Mouse (Mus musculus): ENCODE measurements around the gene Nkd2. TPM values are rescaled to one million over a fixed set of nuclear protein-coding genes. Genes with fewer than 3 reads are reported as not detected.

Nkd2 gene
- total and polyA plus RNA-seq, 2 experiments: 0.09 to 0.83 TPM

GRCm38 (mm10) chr13:73827243-73827642 lies 20.2 kb downstream of the Nkd2 start:
- no peaks in the 10 kb centered on the region for H3K36me3 ChIP-seq (ENCODE audit: control insufficient read depth, insufficient read depth, low read length)
- no peaks in the 10 kb centered on the region for H3K27me3 ChIP-seq (ENCODE audit: control insufficient read depth, insufficient read depth, low read length)
- no peak overlapping the region for H3K4me3 ChIP-seq (ENCODE audit: insufficient read depth, low read depth, low read length)
- H3K27ac ChIP-seq (replicated peaks; ENCODE audit: insufficient read depth, low read depth, low read length): no peak overlapping the region
- no peak for DNase-seq (ENCODE audit: extremely low read depth, low read depth, low spot score)
- WGBS: 89% methylated on average over 8 of the region's 8 CpGs
- TF ChIP-seq POLR2A (IDR thresholded peaks at IDR 0.05; ENCODE audit: extremely low read depth, insufficient read depth, low read length): no peak
- TF ChIP-seq CTCF (IDR thresholded peaks at IDR 0.05; ENCODE audit: low read depth, low read length): no peak
- H3K9ac ChIP-seq (ENCODE audit: low read depth, low read length): no peak overlapping the region
- H3K79me2 ChIP-seq (ENCODE audit: control insufficient read depth, insufficient read depth, low read length): no peaks in the 10 kb centered on the region
- peaks cover 5% of the 10 kb centered on the region; the same call in 1 of the 2 replicates for H3K4me1 ChIP-seq (ENCODE audit: control insufficient read depth, insufficient read depth, low read length)

- WGBS: 20% methylated on average over 6 of the region's 6 CpGs
- Histone ChIP-seq H3K4me3 (ENCODE audit: insufficient read depth, low read depth, low read length) (no peak overlapping the region), H3K79me2 (ENCODE audit: control insufficient read depth, insufficient read depth, low read length) (no peaks in the 10 kb centered on the region), H3K27ac (replicated peaks; ENCODE audit: insufficient read depth, low read depth, low read length) (no peak overlapping the region), H3K4me1 (ENCODE audit: control insufficient read depth, insufficient read depth, low read length) (peaks cover 5% of the 10 kb centered on the region; the same call in 1 of the 2 replicates), H3K27me3 (ENCODE audit: control insufficient read depth, insufficient read depth, low read length) (no peaks in the 10 kb centered on the region), H3K9ac (ENCODE audit: low read depth, low read length) (no peak overlapping the region), H3K36me3 (ENCODE audit: control insufficient read depth, insufficient read depth, low read length) (no peaks in the 10 kb centered on the region)
- DNase-seq (ENCODE audit: extremely low read depth, low read depth, low spot score): peak; percentile 88
- TF ChIP-seq CTCF (IDR thresholded peaks at IDR 0.05; ENCODE audit: low read depth, low read length) (no peak), POLR2A (IDR thresholded peaks at IDR 0.05; ENCODE audit: extremely low read depth, insufficient read depth, low read length) (no peak)
Measured at GRCm38 (mm10) chr13:73823711-73824110, 23.7 kb downstream of the Nkd2 start.

- 63% methylated on average over 4 of the region's 4 CpGs for WGBS
- no peaks in the 10 kb centered on the region for H3K27me3 ChIP-seq (ENCODE audit: control insufficient read depth, insufficient read depth, low read length)
- H3K4me3 ChIP-seq (ENCODE audit: insufficient read depth, low read depth, low read length): no peak overlapping the region
- peak; percentile 65 for DNase-seq (ENCODE audit: extremely low read depth, low read depth, low spot score)
- TF ChIP-seq POLR2A (IDR thresholded peaks at IDR 0.05; ENCODE audit: extremely low read depth, insufficient read depth, low read length) (no peak), CTCF (IDR thresholded peaks at IDR 0.05; ENCODE audit: low read depth, low read length) (peak; percentile 70; the same call in 1 of the 2 replicates)
- no peaks in the 10 kb centered on the region for H3K36me3 ChIP-seq (ENCODE audit: control insufficient read depth, insufficient read depth, low read length)
- H3K4me1 ChIP-seq (ENCODE audit: control insufficient read depth, insufficient read depth, low read length): peaks cover 5% of the 10 kb centered on the region; the same call in 1 of the 2 replicates
- H3K27ac ChIP-seq (replicated peaks; ENCODE audit: insufficient read depth, low read depth, low read length): no peak overlapping the region
- no peaks in the 10 kb centered on the region for H3K79me2 ChIP-seq (ENCODE audit: control insufficient read depth, insufficient read depth, low read length)
- H3K9ac ChIP-seq (ENCODE audit: low read depth, low read length): no peak overlapping the region
Measured at GRCm38 (mm10) chr13:73822187-73822800, 25.1 kb downstream of the Nkd2 start.

GRCm38 (mm10) chr13:73821251-73821650 lies 26.2 kb downstream of the Nkd2 start:
- Histone ChIP-seq H3K27me3 (ENCODE audit: control insufficient read depth, insufficient read depth, low read length) (no peaks in the 10 kb centered on the region), H3K4me3 (ENCODE audit: insufficient read depth, low read depth, low read length) (no peak overlapping the region), H3K4me1 (ENCODE audit: control insufficient read depth, insufficient read depth, low read length) (peaks cover 5% of the 10 kb centered on the region; the same call in 1 of the 2 replicates), H3K79me2 (ENCODE audit: control insufficient read depth, insufficient read depth, low read length) (no peaks in the 10 kb centered on the region), H3K36me3 (ENCODE audit: control insufficient read depth, insufficient read depth, low read length) (no peaks in the 10 kb centered on the region), H3K27ac (replicated peaks; ENCODE audit: insufficient read depth, low read depth, low read length) (no peak overlapping the region), H3K9ac (ENCODE audit: low read depth, low read length) (no peak overlapping the region)
- no peak for DNase-seq (ENCODE audit: extremely low read depth, low read depth, low spot score)
- 90% methylated on average over 7 of the region's 7 CpGs for WGBS
- no peak for TF ChIP-seq CTCF (IDR thresholded peaks at IDR 0.05; ENCODE audit: low read depth, low read length)
- no peak for TF ChIP-seq POLR2A (IDR thresholded peaks at IDR 0.05; ENCODE audit: extremely low read depth, insufficient read depth, low read length)

- Histone ChIP-seq H3K27me3 (ENCODE audit: control insufficient read depth, insufficient read depth, low read length) (no peaks in the 10 kb centered on the region), H3K4me3 (ENCODE audit: insufficient read depth, low read depth, low read length) (no peak overlapping the region), H3K36me3 (ENCODE audit: control insufficient read depth, insufficient read depth, low read length) (peaks cover 9% of the 10 kb centered on the region; the same call in 1 of the 2 replicates), H3K4me1 (ENCODE audit: control insufficient read depth, insufficient read depth, low read length) (peaks cover 4% of the 10 kb centered on the region; the same call in 1 of the 2 replicates), H3K27ac (replicated peaks; ENCODE audit: insufficient read depth, low read depth, low read length) (no peak overlapping the region), H3K9ac (ENCODE audit: low read depth, low read length) (no peak overlapping the region), H3K79me2 (ENCODE audit: control insufficient read depth, insufficient read depth, low read length) (no peaks in the 10 kb centered on the region)
- 69% methylated on average over 3 of the region's 3 CpGs for WGBS
- DNase-seq (ENCODE audit: extremely low read depth, low read depth, low spot score): no peak
- no peak for TF ChIP-seq POLR2A (IDR thresholded peaks at IDR 0.05; ENCODE audit: extremely low read depth, insufficient read depth, low read length)
- TF ChIP-seq CTCF (IDR thresholded peaks at IDR 0.05; ENCODE audit: low read depth, low read length): no peak
Measured at GRCm38 (mm10) chr13:73818921-73819320, 28.5 kb downstream of the Nkd2 start.

- 66% methylated on average over 6 of the region's 6 CpGs for WGBS
- peak; percentile 28 for DNase-seq (ENCODE audit: extremely low read depth, low read depth, low spot score)
- no peak overlapping the region for H3K27ac ChIP-seq (replicated peaks; ENCODE audit: insufficient read depth, low read depth, low read length)
- no peaks in the 10 kb centered on the region for H3K79me2 ChIP-seq (ENCODE audit: control insufficient read depth, insufficient read depth, low read length)
- peaks cover 26% of the 10 kb centered on the region; the same call in 1 of the 2 replicates for H3K36me3 ChIP-seq (ENCODE audit: control insufficient read depth, insufficient read depth, low read length)
- H3K4me3 ChIP-seq (ENCODE audit: insufficient read depth, low read depth, low read length): no peak overlapping the region
- TF ChIP-seq CTCF (IDR thresholded peaks at IDR 0.05; ENCODE audit: low read depth, low read length) (no peak), POLR2A (IDR thresholded peaks at IDR 0.05; ENCODE audit: extremely low read depth, insufficient read depth, low read length) (no peak)
- H3K4me1 ChIP-seq (ENCODE audit: control insufficient read depth, insufficient read depth, low read length): no peaks in the 10 kb centered on the region
- no peak overlapping the region for H3K9ac ChIP-seq (ENCODE audit: low read depth, low read length)
- H3K27me3 ChIP-seq (ENCODE audit: control insufficient read depth, insufficient read depth, low read length): no peaks in the 10 kb centered on the region
Measured at GRCm38 (mm10) chr13:73816338-73816737, 31.1 kb downstream of the Nkd2 start.

All from liver, adult 2 months (tissue).